Mouse (Mus musculus) limb, embryonic 15.5 days (tissue): ENCODE results near the gene Kcna2. TPM values are rescaled to one million over a fixed set of nuclear protein-coding genes. Genes with fewer than 3 reads are reported as not detected.

Source experiments
- ATAC-seq: fragments of 200-750 bp; cut with Nextera tagmentation; 2 replicates; pipeline ENCODE4 v1.8.0; 2017; ENCODE audit warnings: low read depth, moderate TSS enrichment; ENCODE audit not compliant: insufficient number of reproducible peaks, low FRiP score, low TSS enrichment
- H3K27ac ChIP-seq: fragments of 300-500 bp; sonication (generic); 2 replicates; pipeline ENCODE4 v1.5.1; 2015; ENCODE audit warnings: moderate library complexity, mild to moderate bottlenecking, inconsistent platforms
- H3K27me3 ChIP-seq: fragments of 300-500 bp; sonication (generic); 2 replicates; pipeline ENCODE4 v1.6.1; 2015; ENCODE audit warnings: inconsistent platforms
- H3K36me3 ChIP-seq: fragments of 300-500 bp; sonication (generic); 2 replicates; pipeline ENCODE4 v1.6.1; 2015; ENCODE audit warnings: inconsistent platforms
- H3K4me1 ChIP-seq: fragments of 300-500 bp; sonication (generic); 2 replicates; pipeline ENCODE4 v1.6.1; 2015; ENCODE audit warnings: inconsistent platforms
- H3K4me2 ChIP-seq: fragments of 300-500 bp; sonication (generic); 2 replicates; pipeline ENCODE4 v1.6.1; 2015; ENCODE audit warnings: mild to moderate bottlenecking, inconsistent platforms
- H3K4me3 ChIP-seq: fragments of 300-500 bp; sonication (generic); 2 replicates; pipeline ENCODE4 v1.5.1; 2015; ENCODE audit warnings: mild to moderate bottlenecking, inconsistent platforms
- H3K9ac ChIP-seq: fragments of 300-500 bp; sonication (generic); 2 replicates; pipeline ENCODE4 v1.6.1; 2015; ENCODE audit warnings: inconsistent platforms
- H3K9me3 ChIP-seq: fragments of 300-500 bp; sonication (generic); 2 replicates; pipeline ENCODE4 v1.6.1; 2016; ENCODE audit warnings: inconsistent platforms
- WGBS: fragments of 180-500 bp; shearing (Covaris S2); methylation state at CpG from one replicate; pipeline ENCODE4 v1.1.7; 2015; 5-methylcytosine and 5-hydroxymethylcytosine counted together
- polyA plus RNA-seq: library from polyadenylated mRNA; unstranded; fragments of >200 nt; fragmentation: Nextera tagmentation; extraction: Ambion mirVana; gene quantifications from 2 replicates; pipeline ENCODE4 v1.2.1, GENCODE M21; 2015

Kcna2 gene
- polyA plus RNA-seq, 1 experiment from 2014 or later = 0.22 TPM

GRCm38 (mm10) chr3:107103462-107103861 is 2.5 kb downstream of the Kcna2 start:
- no peaks in the 10 kb centered on the region for H3K36me3 ChIP-seq
- ATAC-seq = no peak
- H3K9me3 ChIP-seq = no peaks in the 10 kb centered on the region
- H3K9ac ChIP-seq = no peak overlapping the region
- whole genome bisulfite sequencing = 80% methylated on average over 3 of the region's 3 CpGs
- H3K4me1 ChIP-seq = peaks cover 19% of the 10 kb centered on the region
- H3K4me2 ChIP-seq = no peak overlapping the region
- no peak overlapping the region for H3K27ac ChIP-seq
- H3K27me3 ChIP-seq = peaks cover 74% of the 10 kb centered on the region
- H3K4me3 ChIP-seq = no peak overlapping the region

- Histone ChIP-seq H3K36me3 (no peaks in the 10 kb centered on the region), H3K4me1 (peaks cover 14% of the 10 kb centered on the region), H3K4me2 (no peak overlapping the region), H3K9me3 (no peaks in the 10 kb centered on the region), H3K27me3 (peaks cover 51% of the 10 kb centered on the region), H3K9ac (no peak overlapping the region), H3K27ac (no peak overlapping the region), H3K4me3 (no peak overlapping the region)
- no peak for ATAC-seq
- WGBS = 79% methylated on average over 6 of the region's 6 CpGs
These were observed 5.0 kb downstream of the Kcna2 start for GRCm38 (mm10) chr3:107105986-107106385.

- H3K9ac ChIP-seq = no peak overlapping the region
These were observed 11.6 kb downstream of the Kcna2 start for GRCm38 (mm10) chr3:107112498-107112897.

GRCm38 (mm10) chr3:107112932-107113659 is 12.2 kb downstream of the Kcna2 start:
- H3K4me2 ChIP-seq = no peak overlapping the region
- no peaks in the 10 kb centered on the region for H3K36me3 ChIP-seq
- H3K27ac ChIP-seq = no peak overlapping the region
- no peak overlapping the region for H3K9ac ChIP-seq
- WGBS = 60% methylated on average over 10 of the region's 10 CpGs
- no peak overlapping the region for H3K4me3 ChIP-seq
- no peaks in the 10 kb centered on the region for H3K9me3 ChIP-seq
- no peaks in the 10 kb centered on the region for H3K4me1 ChIP-seq
- ATAC-seq = no peak
- H3K27me3 ChIP-seq = no peaks in the 10 kb centered on the region

More at GRCm38 (mm10) chr3:107112498-107112897, 11.6 kb downstream of the Kcna2 start:
- H3K4me3 ChIP-seq = no peak overlapping the region
- H3K4me1 ChIP-seq = no peaks in the 10 kb centered on the region
- no peak overlapping the region for H3K4me2 ChIP-seq
- 44% methylated on average over 4 of the region's 4 CpGs for WGBS
- H3K27ac ChIP-seq = no peak overlapping the region
- no peak for ATAC-seq
- H3K36me3 ChIP-seq = no peaks in the 10 kb centered on the region
- no peaks in the 10 kb centered on the region for H3K27me3 ChIP-seq
- no peaks in the 10 kb centered on the region for H3K9me3 ChIP-seq

- Histone ChIP-seq H3K36me3 (no peaks in the 10 kb centered on the region), H3K4me1 (no peaks in the 10 kb centered on the region), H3K9ac (no peak overlapping the region), H3K27me3 (no peaks in the 10 kb centered on the region), H3K9me3 (no peaks in the 10 kb centered on the region), H3K27ac (no peak overlapping the region), H3K4me2 (no peak overlapping the region), H3K4me3 (no peak overlapping the region)
- no peak for ATAC-seq
- 62% methylated on average over 14 of the region's 14 CpGs for WGBS
These were observed 13.1 kb downstream of the Kcna2 start for GRCm38 (mm10) chr3:107113771-107114737.

- Histone ChIP-seq H3K27ac (no peak overlapping the region), H3K4me2 (no peak overlapping the region), H3K4me1 (no peaks in the 10 kb centered on the region), H3K4me3 (no peak overlapping the region), H3K27me3 (no peaks in the 10 kb centered on the region), H3K36me3 (no peaks in the 10 kb centered on the region), H3K9ac (no peak overlapping the region), H3K9me3 (no peaks in the 10 kb centered on the region)
- 84% methylated on average over 2 of the region's 2 CpGs for WGBS
- ATAC-seq = no peak
These were observed 14.0 kb downstream of the Kcna2 start for GRCm38 (mm10) chr3:107114941-107115340.

GRCm38 (mm10) chr3:107115746-107116145 is 14.8 kb downstream of the Kcna2 start:
- 80% methylated on average over 2 of the region's 2 CpGs for WGBS
- Histone ChIP-seq H3K27ac (no peak overlapping the region), H3K4me3 (no peak overlapping the region), H3K9ac (no peak overlapping the region), H3K4me1 (no peaks in the 10 kb centered on the region), H3K36me3 (no peaks in the 10 kb centered on the region), H3K27me3 (no peaks in the 10 kb centered on the region), H3K9me3 (no peaks in the 10 kb centered on the region), H3K4me2 (no peak overlapping the region)
- no peak for ATAC-seq

- Histone ChIP-seq H3K36me3 (no peaks in the 10 kb centered on the region), H3K4me2 (no peak overlapping the region), H3K4me1 (no peaks in the 10 kb centered on the region), H3K9me3 (no peaks in the 10 kb centered on the region), H3K27me3 (no peaks in the 10 kb centered on the region), H3K27ac (no peak overlapping the region), H3K9ac (no peak overlapping the region), H3K4me3 (no peak overlapping the region)
- no peak for ATAC-seq
- 89% methylated on average over 2 of the region's 2 CpGs for WGBS
These were observed 19.1 kb downstream of the Kcna2 start for GRCm38 (mm10) chr3:107119864-107120564.

GRCm38 (mm10) chr3:107122306-107122705 is 21.4 kb downstream of the Kcna2 start:
- Histone ChIP-seq H3K27me3 (no peaks in the 10 kb centered on the region), H3K9me3 (no peaks in the 10 kb centered on the region), H3K9ac (no peak overlapping the region), H3K27ac (no peak overlapping the region), H3K36me3 (no peaks in the 10 kb centered on the region), H3K4me1 (no peaks in the 10 kb centered on the region), H3K4me2 (no peak overlapping the region), H3K4me3 (no peak overlapping the region)
- ATAC-seq = no peak

GRCm38 (mm10) chr3:107127667-107128066 is 26.7 kb downstream of the Kcna2 start:
- 88% methylated on average over 1 of the region's 1 CpGs for WGBS
- Histone ChIP-seq H3K4me1 (peaks cover 4% of the 10 kb centered on the region; the same call in 1 of the 2 replicates), H3K36me3 (no peaks in the 10 kb centered on the region), H3K9me3 (no peaks in the 10 kb centered on the region), H3K9ac (no peak overlapping the region), H3K4me3 (no peak overlapping the region), H3K4me2 (no peak overlapping the region), H3K27ac (no peak overlapping the region), H3K27me3 (no peaks in the 10 kb centered on the region)
- ATAC-seq = no peak

GRCm38 (mm10) chr3:107128421-107128820 is 27.5 kb downstream of the Kcna2 start:
- H3K4me1 ChIP-seq = peaks cover 4% of the 10 kb centered on the region; the same call in 1 of the 2 replicates
- H3K27ac ChIP-seq = no peak overlapping the region
- H3K27me3 ChIP-seq = no peaks in the 10 kb centered on the region
- no peaks in the 10 kb centered on the region for H3K9me3 ChIP-seq
- no peaks in the 10 kb centered on the region for H3K36me3 ChIP-seq
- no peak overlapping the region for H3K4me3 ChIP-seq
- 0 out of 2 replicates have a peak, but pooled peaks have one; percentile 44 for ATAC-seq
- 50% methylated on average over 3 of the region's 3 CpGs for WGBS
- no peak overlapping the region for H3K9ac ChIP-seq
- no peak overlapping the region for H3K4me2 ChIP-seq
